Mouse (Mus musculus): ENCODE measurements around the gene Amy2a5. TPM values are rescaled to one million over a fixed set of nuclear protein-coding genes. Genes with fewer than 3 reads are reported as not detected.
"Not testable (repeated sequence)": the region's sequence is repeated elsewhere in the genome, so short reads cannot be mapped to it uniquely, and the experiment has no call there.

Amy2a5 gene
- polyA plus RNA-seq (2017; shearing (Covaris generic)), result not detected

- ATAC-seq, result not testable (repeated sequence)
Observed at GRCm38 (mm10) chr3:113258737-113259136, at the start of gene Amy2a5. Gene Amy2a5 (minus strand): TSS chr3:113258837.

DNA sequence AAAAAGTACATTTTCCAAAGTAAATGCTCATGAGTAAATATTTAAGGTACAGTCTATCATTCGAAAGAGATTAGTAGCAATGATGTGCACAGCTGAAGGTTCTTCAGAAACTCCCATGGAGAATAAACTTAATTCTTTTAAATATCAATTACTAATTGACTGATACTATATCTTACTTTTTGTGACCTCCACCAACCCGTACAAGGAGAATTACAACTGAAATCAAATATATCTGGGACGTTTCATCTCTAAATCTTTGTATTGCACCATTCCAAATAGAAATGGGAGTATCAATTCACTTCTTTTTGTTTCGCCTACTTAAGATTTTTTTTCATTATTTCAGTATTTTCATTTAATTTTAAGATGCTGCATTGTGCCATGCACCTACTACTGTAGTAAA lies 32.7 kb upstream of the Amy2a5 start, which contains the start of gene Amy2a4:
TSS of gene Amy2a4 (minus strand) at position 101 of the 400 bp plus-strand sequence.
- ATAC-seq, result not testable (repeated sequence)

DNA sequence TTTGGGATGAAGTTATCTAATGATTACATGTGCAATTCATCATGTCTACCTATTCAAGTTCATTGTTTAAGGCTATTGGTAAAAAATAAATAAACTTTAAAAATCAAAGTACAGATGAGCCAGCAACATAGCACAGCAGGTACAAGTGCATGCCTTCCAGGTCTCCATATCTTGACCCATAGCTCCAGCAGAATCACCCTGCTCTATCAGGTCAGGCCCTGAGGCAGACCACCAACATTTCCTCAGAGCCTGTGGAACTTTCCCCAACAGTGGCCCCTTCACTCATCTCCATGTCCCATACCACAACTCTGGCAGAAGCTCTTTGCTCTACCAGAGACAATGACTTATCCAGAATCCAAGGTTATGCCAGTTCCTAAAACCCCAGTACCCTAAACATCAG lies 21.6 kb upstream of the Amy2a5 start:
- not testable (repeated sequence) for ATAC-seq

DNA sequence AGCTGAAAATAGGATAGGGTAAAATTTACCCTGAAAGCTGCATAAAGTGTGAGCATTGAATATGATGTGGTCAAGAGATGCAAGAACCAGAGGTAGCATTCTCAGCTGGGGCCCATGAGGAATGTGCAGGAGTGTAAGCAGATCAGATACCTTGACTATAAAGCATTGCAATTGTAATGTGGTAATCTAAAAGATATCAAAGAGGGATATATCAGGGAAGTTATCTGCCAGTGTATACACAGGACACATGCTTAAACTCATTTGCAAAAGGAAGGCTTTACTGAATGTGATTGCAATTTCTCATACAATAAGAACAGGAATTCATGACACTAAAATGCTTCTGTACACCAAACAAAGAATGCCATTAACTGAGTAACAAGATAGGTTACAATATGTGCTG lies 20.9 kb upstream of the Amy2a5 start:
- not testable (repeated sequence) for ATAC-seq

DNA sequence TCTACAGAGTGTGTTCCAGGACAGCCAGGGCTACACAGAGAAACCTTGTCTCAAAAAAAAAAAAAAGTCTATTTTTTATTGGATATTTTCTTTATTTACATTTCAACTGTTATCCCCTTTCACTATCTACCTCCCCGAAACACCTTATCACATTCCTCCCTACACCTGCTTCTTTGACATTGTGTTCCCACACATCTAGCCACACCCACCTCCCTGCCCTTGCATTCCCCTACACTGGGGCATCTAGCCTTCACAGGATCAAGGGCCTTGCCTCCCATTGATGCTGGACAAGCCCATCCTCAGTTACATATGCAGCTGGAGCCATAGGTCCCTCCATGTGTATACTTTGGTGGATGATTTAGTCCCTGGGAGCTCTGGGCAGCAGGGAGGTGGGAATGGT lies 31.5 kb downstream of the Amy2a5 start:
- no peak for ATAC-seq

Other genes with a start within 250 kb of the Amy2a5 start
- not detected for gene Amy2a4, start 32.6 kb upstream of the Amy2a5 start, polyA plus RNA-seq (2017; shearing (Covaris generic))
- gene Amy2a3, start 65.2 kb upstream of the Amy2a5 start, polyA plus RNA-seq (2017; shearing (Covaris generic)), result not detected
- not detected for gene Amy2a2, start 97.8 kb upstream of the Amy2a5 start, polyA plus RNA-seq (2017; shearing (Covaris generic))